Mouse (Mus musculus) lung, postnatal 0 days (tissue): ENCODE measurements around the gene Palm2.

Source experiments
- CTCF ChIP-seq: IDR thresholded peaks from 2 replicates; pipeline ENCODE4 v1.5.1; 2016; ENCODE audit warnings: antibody characterized with exemption, mild to moderate bottlenecking
- EP300 ChIP-seq: IDR thresholded peaks from 2 replicates; pipeline ENCODE4 v1.6.1; 2016; ENCODE audit warnings: antibody characterized with exemption, mild to moderate bottlenecking, control low read depth

DNA sequence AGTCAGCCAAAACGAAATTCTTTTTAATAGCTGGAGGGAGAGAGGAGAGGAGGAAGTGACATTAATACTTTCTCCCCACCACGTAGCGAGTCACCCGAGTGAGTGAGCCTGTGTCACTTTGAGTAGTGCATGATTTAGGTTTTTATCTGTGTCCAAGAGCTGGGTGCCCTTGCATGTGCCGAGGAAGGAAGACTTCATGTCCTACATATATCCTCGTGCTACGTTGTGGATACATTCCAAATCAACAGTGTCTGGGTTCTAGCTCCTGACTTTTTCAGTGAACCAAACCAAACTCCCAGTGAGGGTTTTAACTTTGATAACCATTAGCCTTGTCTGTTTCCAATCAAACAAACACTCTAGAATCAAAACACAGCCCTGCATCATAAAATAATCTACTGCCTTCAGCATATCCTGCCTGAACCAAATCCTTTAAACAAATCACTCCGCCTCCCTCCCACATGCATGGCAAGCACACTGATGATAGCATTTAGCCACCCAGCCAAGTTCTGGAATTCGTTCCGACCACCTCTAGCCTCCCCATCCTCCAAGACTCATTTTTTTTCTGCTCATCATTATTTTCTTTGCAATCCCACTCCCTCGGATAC lies 309.4 kb downstream of the Palm2 start:
- TF ChIP-seq CTCF: no peak
- TF ChIP-seq EP300: no peak
